Mouse (Mus musculus) hindbrain, embryonic 11.5 days (tissue): ENCODE results near the gene Prickle4. TPM values are rescaled to one million over a fixed set of nuclear protein-coding genes. Genes with fewer than 3 reads are reported as not detected.
A peak's percentile ranks its signal among the peaks of the same experiment; 100 is the strongest.

Experiments used
- ATAC-seq: fragments of 200-750 bp; cut with Nextera tagmentation; 2 replicates; pipeline ENCODE4 v1.8.0; 2017; ENCODE audit warnings: mild to moderate bottlenecking, moderate TSS enrichment, moderate library complexity; ENCODE audit not compliant: low FRiP score
- DNase-seq: peaks from one replicate; pipeline ENCODE4 v3.0.0-alpha.2; 2015; ENCODE audit warnings: low spot score
- H3K27ac ChIP-seq: fragments of 300-500 bp; sonication (generic); 2 replicates; pipeline ENCODE4 v1.5.1; 2014; ENCODE audit warnings: mild to moderate bottlenecking, low read depth, low read length
- H3K27me3 ChIP-seq: fragments of 300-500 bp; sonication (generic); 2 replicates; pipeline ENCODE4 v1.6.1; 2014; ENCODE audit warnings: mild to moderate bottlenecking, low read length, moderate library complexity, mixed read lengths; ENCODE audit not compliant: control insufficient read depth, insufficient read depth
- H3K36me3 ChIP-seq: fragments of 300-500 bp; sonication (generic); 2 replicates; pipeline ENCODE4 v1.6.1; 2014; ENCODE audit warnings: mild to moderate bottlenecking, low read length, moderate library complexity, mixed read lengths; ENCODE audit not compliant: control insufficient read depth, insufficient read depth
- H3K4me1 ChIP-seq: fragments of 300-500 bp; sonication (generic); replicated peaks from 2 replicates; pipeline ENCODE4 v1.6.1; 2014; ENCODE audit warnings: low read length, mixed read lengths; ENCODE audit not compliant: control insufficient read depth, insufficient read depth
- H3K4me2 ChIP-seq: fragments of 300-500 bp; sonication (generic); replicated peaks from 2 replicates; pipeline ENCODE4 v1.6.1; 2014; ENCODE audit warnings: mild to moderate bottlenecking, low read depth, low read length
- H3K4me3 ChIP-seq: fragments of 300-500 bp; sonication (generic); 2 replicates; pipeline ENCODE4 v1.5.1; 2014; ENCODE audit warnings: low read depth, low read length
- H3K9ac ChIP-seq: fragments of 300-500 bp; sonication (generic); 2 replicates; pipeline ENCODE4 v1.6.1; 2014; ENCODE audit warnings: low read depth, low read length
- H3K9me3 ChIP-seq: fragments of 300-500 bp; sonication (generic); 2 replicates; pipeline ENCODE4 v1.6.1; 2016; ENCODE audit warnings: low read length; ENCODE audit not compliant: control insufficient read depth
- WGBS: fragments of 180-500 bp; shearing (Covaris S2); extraction: QIAGEN DNeasy Blood & Tissue Kit; methylation state at CpG from one replicate; pipeline ENCODE4 v1.1.7; 2014; 5-methylcytosine and 5-hydroxymethylcytosine counted together
- polyA plus RNA-seq: library from polyadenylated mRNA; unstranded; fragments of >200 nt; fragmentation: Nextera tagmentation; extraction: Ambion mirVana; gene quantifications from 2 replicates; pipeline ENCODE4 v1.2.1, GENCODE M21; 2014

Gene Prickle4
- polyA plus RNA-seq, 1 experiment from 2014 or later, result 1.8 TPM

GRCm38 (mm10) chr17:47736856-47737255 lies 42.3 kb upstream of the Prickle4 start, which contains the start of gene Tfeb:
TSS of gene Tfeb (plus strand) at chr17:47737030.
- H3K36me3 ChIP-seq, result no peaks in the 10 kb centered on the region
- peaks cover 10% of the 10 kb centered on the region for H3K4me1 ChIP-seq
- no peaks in the 10 kb centered on the region for H3K9me3 ChIP-seq
- peak; percentile 99 for DNase-seq
- peak within 1 kb of the TSS; percentile 56 for H3K4me3 ChIP-seq
- H3K9ac ChIP-seq, result peak within 1 kb of the TSS; percentile 47
- H3K27ac ChIP-seq, result no peak within 1 kb of the TSS
- H3K4me2 ChIP-seq, result peak within 1 kb of the TSS; percentile 97
- under 1% methylated on average over 45 of the region's 47 CpGs for WGBS
- peak; percentile 75 for ATAC-seq
- peaks cover 17% of the 10 kb centered on the region for H3K27me3 ChIP-seq

- DNase-seq, result no peak
Measured at GRCm38 (mm10) chr17:47735553-47736100, 41.1 kb upstream of the Prickle4 start.

DNA sequence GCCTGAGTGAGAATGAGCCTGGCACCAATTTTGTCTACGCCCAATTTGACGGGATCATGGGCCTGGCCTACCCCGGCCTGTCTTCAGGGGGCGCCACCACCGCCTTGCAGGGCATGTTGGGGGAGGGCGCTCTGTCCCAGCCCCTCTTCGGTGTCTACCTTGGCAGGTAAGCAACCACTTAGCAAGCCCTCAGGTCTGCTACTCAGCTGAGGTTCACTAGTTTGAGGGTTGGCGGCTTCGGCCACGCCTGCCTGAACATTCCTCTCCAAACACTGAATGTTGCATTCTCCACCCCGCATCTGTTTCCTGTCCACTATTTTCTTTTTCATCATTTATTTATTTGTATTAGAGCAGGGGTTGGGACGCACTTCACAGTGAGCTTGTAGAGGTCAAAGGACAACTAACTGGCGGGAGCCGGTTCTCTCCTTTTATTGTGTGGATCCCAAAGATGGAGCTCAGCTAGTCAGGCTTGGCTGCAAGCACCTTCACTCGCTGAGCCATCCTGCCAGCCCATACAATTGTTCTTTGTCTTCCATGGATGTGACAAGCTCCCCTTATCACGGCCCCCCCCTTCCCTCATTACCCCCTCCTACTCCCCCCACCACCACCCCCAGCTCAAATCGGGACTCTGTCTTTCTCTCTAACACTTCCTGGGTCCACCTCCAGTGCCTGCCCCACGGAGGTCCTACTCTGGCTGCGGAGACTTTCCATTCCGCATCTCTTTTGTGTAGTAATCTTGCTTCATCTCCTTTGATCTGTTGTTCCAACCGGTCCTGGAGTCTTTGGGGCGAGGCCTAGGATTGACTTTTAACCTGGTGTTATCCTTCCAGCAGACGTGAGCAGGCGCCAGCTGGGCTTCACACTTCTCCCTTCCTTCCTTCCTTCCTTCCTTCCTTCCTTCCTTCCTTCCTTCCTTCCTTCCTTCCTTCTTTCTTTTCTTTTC lies 36.4 kb upstream of the Prickle4 start:
- Histone ChIP-seq H3K27me3 (no peaks in the 10 kb centered on the region), H3K4me1 (no peaks in the 10 kb centered on the region), H3K27ac (no peak overlapping the region), H3K36me3 (no peaks in the 10 kb centered on the region), H3K9me3 (no peaks in the 10 kb centered on the region), H3K4me3 (no peak overlapping the region), H3K4me2 (no peak overlapping the region), H3K9ac (no peak overlapping the region)
- no peak for ATAC-seq
- peak; percentile 19 for DNase-seq
- 54% methylated on average over 24 of the region's 24 CpGs for WGBS

More at GRCm38 (mm10) chr17:47735553-47736100, 41.1 kb upstream of the Prickle4 start:
- Histone ChIP-seq H3K27me3 (peaks cover 17% of the 10 kb centered on the region), H3K9me3 (no peaks in the 10 kb centered on the region), H3K9ac (no peak overlapping the region), H3K36me3 (no peaks in the 10 kb centered on the region), H3K4me2 (no peak overlapping the region), H3K27ac (no peak overlapping the region), H3K4me3 (no peak overlapping the region), H3K4me1 (peaks cover 10% of the 10 kb centered on the region)
- 72% methylated on average over 14 of the region's 14 CpGs for WGBS
- ATAC-seq, result no peak

- Histone ChIP-seq H3K4me1 (no peaks in the 10 kb centered on the region), H3K4me2 (no peak within 1 kb of the TSS), H3K4me3 (no peak within 1 kb of the TSS), H3K9ac (no peak within 1 kb of the TSS), H3K36me3 (no peaks in the 10 kb centered on the region), H3K27ac (no peak within 1 kb of the TSS), H3K9me3 (no peaks in the 10 kb centered on the region), H3K27me3 (no peaks in the 10 kb centered on the region)
- no peak for DNase-seq
- ATAC-seq, result no peak
- WGBS, result 79% methylated on average over 11 of the region's 11 CpGs
Measured at GRCm38 (mm10) chr17:47726566-47726965, 32.0 kb upstream of the Prickle4 start, which contains the start of gene Pgc. TSS of gene Pgc (plus strand) at chr17:47726842.

DNA sequence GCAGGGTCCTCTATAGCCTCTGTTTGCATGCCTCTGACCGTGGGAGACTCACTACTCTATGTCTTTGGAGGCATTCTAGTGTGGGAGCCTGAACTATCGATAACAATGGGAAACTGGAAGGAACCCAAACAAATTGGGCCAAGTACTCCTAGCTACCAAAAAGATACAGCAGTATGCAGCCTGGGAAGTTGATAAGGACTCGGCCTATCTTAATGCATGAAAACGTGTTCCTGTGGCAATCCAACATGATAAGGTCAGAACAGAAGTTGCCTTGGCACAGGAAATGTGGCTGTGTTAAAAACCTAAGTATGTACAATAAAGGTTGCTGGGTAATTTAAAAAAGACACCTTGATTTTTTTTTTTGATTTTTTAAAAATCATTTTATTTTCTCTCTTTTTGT lies 26.6 kb upstream of the Prickle4 start:
- H3K27me3 ChIP-seq, result no peaks in the 10 kb centered on the region
- no peak for DNase-seq
- no peak for ATAC-seq
- no peak overlapping the region for H3K4me2 ChIP-seq
- H3K4me3 ChIP-seq, result no peak overlapping the region
- WGBS, result 86% methylated on average over 4 of the region's 4 CpGs
- no peak overlapping the region for H3K9ac ChIP-seq
- no peaks in the 10 kb centered on the region for H3K36me3 ChIP-seq
- H3K27ac ChIP-seq, result no peak overlapping the region
- no peaks in the 10 kb centered on the region for H3K4me1 ChIP-seq
- no peaks in the 10 kb centered on the region for H3K9me3 ChIP-seq

GRCm38 (mm10) chr17:47715037-47715436 lies 20.5 kb upstream of the Prickle4 start:
- H3K4me2 ChIP-seq, result no peak overlapping the region
- H3K27me3 ChIP-seq, result no peaks in the 10 kb centered on the region
- H3K9me3 ChIP-seq, result no peaks in the 10 kb centered on the region
- H3K9ac ChIP-seq, result no peak overlapping the region
- H3K27ac ChIP-seq, result no peak overlapping the region
- H3K36me3 ChIP-seq, result no peaks in the 10 kb centered on the region
- no peak for ATAC-seq
- 56% methylated on average over 3 of the region's 3 CpGs for WGBS
- no peak overlapping the region for H3K4me3 ChIP-seq
- H3K4me1 ChIP-seq, result no peaks in the 10 kb centered on the region
- DNase-seq, result no peak

- Histone ChIP-seq H3K36me3 (no peaks in the 10 kb centered on the region), H3K9me3 (no peaks in the 10 kb centered on the region), H3K4me3 (no peak overlapping the region), H3K4me1 (no peaks in the 10 kb centered on the region), H3K9ac (no peak overlapping the region), H3K27me3 (no peaks in the 10 kb centered on the region), H3K27ac (no peak overlapping the region), H3K4me2 (no peak overlapping the region)
- no peak for DNase-seq
- no peak for ATAC-seq
- 50% methylated on average over 11 of the region's 22 CpGs for WGBS
Measured at GRCm38 (mm10) chr17:47712889-47713571, 18.5 kb upstream of the Prickle4 start.

DNA sequence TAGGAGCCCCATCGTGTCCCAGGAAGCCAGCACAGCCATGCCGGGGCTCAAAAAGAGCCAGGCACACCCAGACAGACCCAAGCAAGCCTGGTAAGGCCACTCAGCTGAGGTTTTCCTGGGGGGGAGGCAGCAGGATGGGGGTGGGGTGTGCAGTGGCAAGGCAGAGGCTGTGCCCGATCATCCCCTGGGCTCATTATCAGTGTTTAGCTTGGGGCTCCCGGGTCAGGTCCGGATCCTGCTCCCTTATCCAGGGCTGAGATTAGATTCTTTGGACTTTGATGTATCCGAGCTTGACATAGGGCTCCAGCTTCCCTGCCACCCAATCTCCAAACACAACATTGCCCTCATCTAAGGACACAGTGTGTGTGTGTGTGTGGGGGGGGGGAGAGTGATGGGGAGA lies 17.3 kb upstream of the Prickle4 start:
- H3K4me1 ChIP-seq, result no peaks in the 10 kb centered on the region
- 71% methylated on average over 6 of the region's 6 CpGs for WGBS

More for the DNA sequence above, 17.3 kb upstream of the Prickle4 start:
- DNase-seq, result no peak
- no peak overlapping the region for H3K4me3 ChIP-seq
- H3K27me3 ChIP-seq, result no peaks in the 10 kb centered on the region
- no peak overlapping the region for H3K9ac ChIP-seq
- H3K36me3 ChIP-seq, result no peaks in the 10 kb centered on the region
- H3K27ac ChIP-seq, result no peak overlapping the region
- ATAC-seq, result no peak
- no peaks in the 10 kb centered on the region for H3K9me3 ChIP-seq
- no peak overlapping the region for H3K4me2 ChIP-seq
